Mouse (Mus musculus) C2C12 (cell line): Measurements from ENCODE around the gene Tmem234.

Source experiments
- CTCF ChIP-seq: IDR thresholded peaks from one replicate; pipeline ENCODE4 v1.5.1; 2011; ENCODE audit not compliant: control insufficient read depth, insufficient read depth, insufficient read length
- FOSL1 ChIP-seq: IDR thresholded peaks from one replicate; pipeline ENCODE4 v1.8.0; 2011; ENCODE audit warnings: mild to moderate bottlenecking, low read length; ENCODE audit not compliant: poor library complexity, insufficient read depth, severe bottlenecking
- MAX ChIP-seq: IDR thresholded peaks from one replicate; pipeline ENCODE4 v1.6.1; 2011; ENCODE audit warnings: mild to moderate bottlenecking, control low read depth
- MYOD1 ChIP-seq: IDR thresholded peaks from one replicate; pipeline ENCODE4 v1.6.1; 2011; ENCODE audit warnings: low read depth; ENCODE audit not compliant: control insufficient read depth, insufficient read length
- MYOG ChIP-seq: IDR thresholded peaks from one replicate; pipeline ENCODE4 v1.6.1; 2011; ENCODE audit not compliant: control insufficient read depth, insufficient read length; ENCODE audit errors: extremely low read depth
- USF1 ChIP-seq: IDR thresholded peaks from one replicate; pipeline ENCODE4 v1.6.1; 2011; ENCODE audit warnings: low read depth, mild to moderate bottlenecking, control low read depth, moderate library complexity

- no peak for TF ChIP-seq CTCF
- no peak for TF ChIP-seq FOSL1
- no peak for TF ChIP-seq MYOG
- TF ChIP-seq MAX, result no peak
- TF ChIP-seq USF1, result no peak
- TF ChIP-seq MYOD1, result no peak
Measured at GRCm38 (mm10) chr4:129580347-129580746, 20.1 kb upstream of the Tmem234 start.
